Mouse (Mus musculus) left cerebral cortex, adult 6 months (tissue): ENCODE data around the gene Sytl5. TPM values are rescaled to one million over a fixed set of nuclear protein-coding genes. Genes with fewer than 3 reads are reported as not detected.

Experiments
- long read RNA-seq, 2 experiments: library from polyadenylated mRNA; unstranded; transcript quantifications; one replicate each; pipeline ENCODE4 v2.0.0; 2019 to 2020
- polyA plus RNA-seq: library from polyadenylated mRNA; unstranded; fragments of <200 nt; fragmentation: Nextera tagmentation; gene quantifications from 2 replicates; pipeline ENCODE4 v1.2.3, GENCODE M21; 2021

Gene Sytl5
- polyA plus RNA-seq, result 2.3 and 2.6 TPM in 2 replicates
- long read RNA-seq, experiment 1, partial matches to known transcripts, result 1 of 12 reads
- long read RNA-seq, experiment 1, other reads (novel, unspliced or antisense), result 11 of 12 reads
- long read RNA-seq, experiment 2, result 0 reads

GRCm38 (mm10) chrX:9885322-9885721 lies at the start of gene Sytl5:
TSS of gene Sytl5 (plus strand) at chrX:9885622.

GRCm38 (mm10) chrX:9846628-9847027 lies 38.8 kb upstream of the Sytl5 start, which contains the start of gene Hypm:
TSS of gene Hypm (plus strand) at chrX:9846928.

GRCm38 (mm10) chrX:9849403-9849802 lies 36.0 kb upstream of the Sytl5 start, which contains the start of gene H2al3:
TSS of gene H2al3 (plus strand) at chrX:9849703.

Other genes with a start within 250 kb of the Sytl5 start
- 96.4 and 128 TPM in 2 replicates for gene Dynlt3, start 222.6 kb upstream of the Sytl5 start, polyA plus RNA-seq
- not detected in 2 replicates for gene Hypm, start 38.7 kb upstream of the Sytl5 start, polyA plus RNA-seq
- gene H2al3, start 35.9 kb upstream of the Sytl5 start, polyA plus RNA-seq, result not detected in 2 replicates
- gene Srpx, start 232.1 kb downstream of the Sytl5 start, polyA plus RNA-seq, result 0.26 and 0.55 TPM in 2 replicates